In genomic region chr11:119024260-119024659, GRCm38 (mm10) we compare ENCODE assay signal across 10 mouse cellular contexts. TPM values are rescaled to one million over a fixed set of nuclear protein-coding genes. Genes with fewer than 3 reads are reported as not detected.
DNase-seq lines count a peak whose midpoint lies in the region; ATAC-seq and TF ChIP-seq lines count a peak whose summit lies in the region.
"Had no signal": no experiment of that assay in that cellular context is flagged by ENCODE, and none has a peak within 500 bp of the region (broad histone marks: within the 10 kb centered on the region; RNA-seq: fewer than 3 reads in every experiment).

No protein-coding gene starts in this region.

- no peak for TF ChIP-seq CTCF in liver, adult 2 months (IDR thresholded peaks at IDR 0.05; ENCODE audit: low read depth, low read length)

- no peaks in the 10 kb centered on the region for H3K27me3 ChIP-seq in liver, adult 2 months (ENCODE audit: control insufficient read depth, insufficient read depth, low read length)
- peaks cover 29% of the 10 kb centered on the region for H3K27me3 ChIP-seq in forebrain, embryonic 10.5 days (ENCODE audit: poor library complexity, severe bottlenecking)
- no peaks in the 10 kb centered on the region for H3K27me3 ChIP-seq in limb, embryonic 11.5 days (ENCODE audit: control insufficient read depth, insufficient read depth, low read length)
- H3K27me3 ChIP-seq in neural tube, embryonic 15.5 days (replicated peaks), result peaks cover 12% of the 10 kb centered on the region

- no peak for TF ChIP-seq POLR2A in liver, adult 2 months (IDR thresholded peaks at IDR 0.05; ENCODE audit: extremely low read depth, insufficient read depth, low read length)

- peak overlapping the region; percentile 94 for H3K4me2 ChIP-seq in limb, embryonic 11.5 days (ENCODE audit: low read depth, severe bottlenecking)
- H3K4me2 ChIP-seq in neural tube, embryonic 15.5 days, result peak overlapping the region; percentile 93

- WGBS in liver, adult 2 months, result 18% methylated on average over 7 of the region's 7 CpGs
- WGBS in forebrain, embryonic 10.5 days, result 27% methylated on average over 7 of the region's 7 CpGs
- 6% methylated on average over 7 of the region's 7 CpGs for WGBS in limb, embryonic 11.5 days
- WGBS in neural tube, embryonic 15.5 days, result 8% methylated on average over 7 of the region's 7 CpGs

- peak; percentile 45 for DNase-seq in liver, adult 2 months (ENCODE audit: extremely low read depth, low read depth, low spot score)
- no peak for DNase-seq in liver
- DNase-seq in forebrain, embryonic 10.5 days (ENCODE audit: extremely low spot score, low spot score), result no peak
- no peak for DNase-seq in limb, embryonic 11.5 days (ENCODE audit: low spot score)
- DNase-seq in spleen, postnatal 36 days (ENCODE audit: low spot score in 2 of 2), result no peak
- DNase-seq in gastrocnemius, postnatal 10 days, result no peak
- DNase-seq in left cerebral cortex, postnatal 25 days (ENCODE audit: low spot score in 2 of 2), result no peak

- no peaks in the 10 kb centered on the region for H3K9me3 ChIP-seq in forebrain, embryonic 10.5 days
- H3K9me3 ChIP-seq in limb, embryonic 11.5 days (ENCODE audit: control insufficient read depth, low read length), result no peaks in the 10 kb centered on the region
- H3K9me3 ChIP-seq in neural tube, embryonic 15.5 days (replicated peaks), result no peaks in the 10 kb centered on the region

- peaks cover 7% of the 10 kb centered on the region for H3K4me1 ChIP-seq in liver, adult 2 months (ENCODE audit: control insufficient read depth, insufficient read depth, low read length)
- H3K4me1 ChIP-seq in forebrain, embryonic 10.5 days, result peaks cover 61% of the 10 kb centered on the region
- H3K4me1 ChIP-seq in limb, embryonic 11.5 days (ENCODE audit: control insufficient read depth, insufficient read depth, low read length), result peaks cover 29% of the 10 kb centered on the region
- H3K4me1 ChIP-seq in neural tube, embryonic 15.5 days, result peaks cover 44% of the 10 kb centered on the region

- peaks cover 8% of the 10 kb centered on the region; the same call in 1 of the 2 replicates for H3K79me2 ChIP-seq in liver, adult 2 months (ENCODE audit: control insufficient read depth, insufficient read depth, low read length)

- intact Hi-C loops in left cerebral cortex, postnatal 25 days (cut with DNase I), result loop anchor here (10.0 kb wide), 1 partner anchor 371 kb away; the partner anchor contains the start of gene Rnf213

- H3K36me3 ChIP-seq in liver, adult 2 months (ENCODE audit: control insufficient read depth, insufficient read depth, low read length), result peaks cover 3% of the 10 kb centered on the region; the same call in 1 of the 2 replicates
- peaks cover 49% of the 10 kb centered on the region for H3K36me3 ChIP-seq in forebrain, embryonic 10.5 days (replicated peaks)
- peaks cover 25% of the 10 kb centered on the region for H3K36me3 ChIP-seq in limb, embryonic 11.5 days (ENCODE audit: control insufficient read depth, insufficient read depth, low read length)
- peaks cover 29% of the 10 kb centered on the region for H3K36me3 ChIP-seq in neural tube, embryonic 15.5 days

- H3K9ac ChIP-seq in liver, adult 2 months (ENCODE audit: low read depth, low read length), result no peak overlapping the region
- peak overlapping the region; percentile 99 for H3K9ac ChIP-seq in limb, embryonic 11.5 days (ENCODE audit: low read length)
- H3K9ac ChIP-seq in neural tube, embryonic 15.5 days (replicated peaks), result peak overlapping the region; percentile 91

- no peak overlapping the region for H3K27ac ChIP-seq in liver, adult 2 months (replicated peaks; ENCODE audit: insufficient read depth, low read depth, low read length)
- H3K27ac ChIP-seq in forebrain, embryonic 10.5 days, result peak overlapping the region; percentile 100
- H3K27ac ChIP-seq in limb, embryonic 11.5 days (replicated peaks; ENCODE audit: low read depth, low read length), result peak overlapping the region; percentile 95
- 0 out of 2 replicates have a peak overlapping the region, but pooled peaks have one; percentile 85 for H3K27ac ChIP-seq in neural tube, embryonic 15.5 days (replicated peaks)

- no peak overlapping the region for H3K4me3 ChIP-seq in liver, adult 2 months (ENCODE audit: insufficient read depth, low read depth, low read length)
- peak overlapping the region; percentile 95 for H3K4me3 ChIP-seq in forebrain, embryonic 10.5 days
- H3K4me3 ChIP-seq in limb, embryonic 11.5 days (ENCODE audit: low read depth, low read length), result peak overlapping the region; percentile 99
- H3K4me3 ChIP-seq in neural tube, embryonic 15.5 days (replicated peaks), result peak overlapping the region; percentile 94

- no peak for ATAC-seq in limb, embryonic 11.5 days (ENCODE audit: insufficient number of reproducible peaks, low FRiP score, low TSS enrichment, low read depth)
- ATAC-seq in neural tube, embryonic 15.5 days (ENCODE audit: low FRiP score), result no peak

RNA-seq across cellular contexts. Expression of gene Cbx2, which starts 1.5 kb away (rescaled TPM):
- 3.9 and 4.9 TPM in 2 replicates for total RNA-seq in liver, adult 2 months (2014; rRNA removed)
- polyA plus RNA-seq in liver, adult 2 months (2012; rRNA removed), result 2.9 and 4.1 TPM in 2 replicates
- 115 and 127 TPM in 2 replicates for polyA plus RNA-seq in forebrain, embryonic 10.5 days (2016; fragmentation: Nextera tagmentation; extraction: Ambion mirVana)
- 121 and 131 TPM in 2 replicates for polyA plus RNA-seq in limb, embryonic 11.5 days (2014; fragmentation: Nextera tagmentation; extraction: Ambion mirVana)
- 8.3 and 13.3 TPM in 2 replicates for polyA plus RNA-seq in neural tube, embryonic 15.5 days (2015; fragmentation: Nextera tagmentation; extraction: Ambion mirVana)
- 1 to 10 TPM; 2.3 to 3.0 TPM for total RNA-seq in gastrocnemius, postnatal 10 days (2021)
- 1 to 10 TPM; 2.6 to 3.0 TPM for total RNA-seq in left cerebral cortex, postnatal 25 days (2021)

RNA-seq across cellular contexts. Expression of gene Cbx8, which starts 16.5 kb away (rescaled TPM):
- 4.3 and 5.1 TPM in 2 replicates for total RNA-seq in liver, adult 2 months (2014; rRNA removed)
- 1.7 and 4.4 TPM in 2 replicates for polyA plus RNA-seq in liver, adult 2 months (2012; rRNA removed)
- polyA plus RNA-seq in forebrain, embryonic 10.5 days (2016; fragmentation: Nextera tagmentation; extraction: Ambion mirVana), result 9.5 and 11.3 TPM in 2 replicates
- polyA plus RNA-seq in limb, embryonic 11.5 days (2014; fragmentation: Nextera tagmentation; extraction: Ambion mirVana), result 12.2 and 13.4 TPM in 2 replicates
- polyA plus RNA-seq in neural tube, embryonic 15.5 days (2015; fragmentation: Nextera tagmentation; extraction: Ambion mirVana), result 7.2 and 7.3 TPM in 2 replicates
- total RNA-seq in gastrocnemius, postnatal 10 days (2021), result 1 to 10 TPM; 2.3 to 4.7 TPM
- 10 to 100 TPM; 12.9 to 17.7 TPM for total RNA-seq in left cerebral cortex, postnatal 25 days (2021)

RNA-seq across cellular contexts. Expression of gene Enpp7, which starts 36.3 kb away (rescaled TPM):
- not detected in 2 replicates for total RNA-seq in liver, adult 2 months (2014; rRNA removed)
- polyA plus RNA-seq in liver, adult 2 months (2012; rRNA removed), result not detected in 2 replicates
- polyA plus RNA-seq in forebrain, embryonic 10.5 days (2016; fragmentation: Nextera tagmentation; extraction: Ambion mirVana), result not detected in 2 replicates
- not detected in 2 replicates for polyA plus RNA-seq in limb, embryonic 11.5 days (2014; fragmentation: Nextera tagmentation; extraction: Ambion mirVana)
- polyA plus RNA-seq in neural tube, embryonic 15.5 days (2015; fragmentation: Nextera tagmentation; extraction: Ambion mirVana), result not detected in 2 replicates
- not detected for total RNA-seq in gastrocnemius, postnatal 10 days (2021)
- not detected for total RNA-seq in left cerebral cortex, postnatal 25 days (2021)
- polyA plus RNA-seq: inflammation-experienced regulatory T-cells, adult 6 months; testis, adult 2 months had no signal
